Mouse (Mus musculus): ENCODE measurements around the gene Golga3.

Golga3 gene

GRCm38 (mm10) chr5:110230780-110231461, 54.4 kb downstream of the Golga3 start, which contains the start of gene Ankle2:
Gene Ankle2 (plus strand): TSS chr5:110231004.
- DNase-seq (ENCODE audit: low read depth, low spot score): peak; percentile 93

- DNase-seq (ENCODE audit: low read depth, low spot score): peak; percentile 40
Observed at GRCm38 (mm10) chr5:110231638-110232037, 55.1 kb downstream of the Golga3 start.

DNA sequence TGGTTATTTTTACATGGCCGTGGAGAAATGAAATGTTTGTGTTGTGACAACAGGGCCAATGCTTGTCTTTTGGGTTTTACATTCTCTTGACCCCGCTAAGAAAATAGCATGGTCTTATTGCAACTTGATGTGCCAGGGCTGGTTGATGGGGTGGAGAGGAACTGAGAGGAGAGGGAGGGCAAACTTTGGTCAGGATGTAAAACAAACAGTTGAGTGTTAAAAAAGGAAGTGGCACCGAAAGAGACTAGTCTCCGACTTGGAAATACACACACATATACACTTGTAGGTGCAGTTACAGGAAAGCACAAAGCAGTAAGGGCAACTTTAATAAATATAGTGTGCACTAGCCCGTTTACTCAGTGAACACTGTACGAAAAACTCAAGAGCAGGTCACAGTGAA, 55.8 kb downstream of the Golga3 start:
- no peak for DNase-seq (ENCODE audit: low read depth, low spot score)

DNA sequence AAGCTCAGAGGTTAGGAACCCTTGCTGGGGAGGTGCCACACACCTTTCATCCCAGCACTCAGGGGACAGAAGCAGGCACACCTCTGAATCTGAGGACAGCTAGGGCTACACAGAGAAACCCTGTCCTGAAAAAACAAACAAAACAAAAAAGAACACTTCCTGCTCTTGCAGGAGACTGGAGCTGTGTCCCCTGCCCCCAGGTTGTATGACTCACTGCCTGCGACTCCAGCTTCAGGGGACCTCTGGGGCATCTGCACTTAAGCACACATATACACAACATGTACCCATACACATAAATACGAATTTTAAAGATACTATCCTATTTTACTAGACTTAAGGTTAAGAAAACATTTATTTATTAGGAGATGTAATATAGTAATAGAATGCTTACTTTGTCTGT, 67.6 kb downstream of the Golga3 start:
- no peak for DNase-seq (ENCODE audit: low read depth, low spot score)

GRCm38 (mm10) chr5:110266941-110267340, 90.4 kb downstream of the Golga3 start:
- DNase-seq (ENCODE audit: low read depth, low spot score): no peak

DNA sequence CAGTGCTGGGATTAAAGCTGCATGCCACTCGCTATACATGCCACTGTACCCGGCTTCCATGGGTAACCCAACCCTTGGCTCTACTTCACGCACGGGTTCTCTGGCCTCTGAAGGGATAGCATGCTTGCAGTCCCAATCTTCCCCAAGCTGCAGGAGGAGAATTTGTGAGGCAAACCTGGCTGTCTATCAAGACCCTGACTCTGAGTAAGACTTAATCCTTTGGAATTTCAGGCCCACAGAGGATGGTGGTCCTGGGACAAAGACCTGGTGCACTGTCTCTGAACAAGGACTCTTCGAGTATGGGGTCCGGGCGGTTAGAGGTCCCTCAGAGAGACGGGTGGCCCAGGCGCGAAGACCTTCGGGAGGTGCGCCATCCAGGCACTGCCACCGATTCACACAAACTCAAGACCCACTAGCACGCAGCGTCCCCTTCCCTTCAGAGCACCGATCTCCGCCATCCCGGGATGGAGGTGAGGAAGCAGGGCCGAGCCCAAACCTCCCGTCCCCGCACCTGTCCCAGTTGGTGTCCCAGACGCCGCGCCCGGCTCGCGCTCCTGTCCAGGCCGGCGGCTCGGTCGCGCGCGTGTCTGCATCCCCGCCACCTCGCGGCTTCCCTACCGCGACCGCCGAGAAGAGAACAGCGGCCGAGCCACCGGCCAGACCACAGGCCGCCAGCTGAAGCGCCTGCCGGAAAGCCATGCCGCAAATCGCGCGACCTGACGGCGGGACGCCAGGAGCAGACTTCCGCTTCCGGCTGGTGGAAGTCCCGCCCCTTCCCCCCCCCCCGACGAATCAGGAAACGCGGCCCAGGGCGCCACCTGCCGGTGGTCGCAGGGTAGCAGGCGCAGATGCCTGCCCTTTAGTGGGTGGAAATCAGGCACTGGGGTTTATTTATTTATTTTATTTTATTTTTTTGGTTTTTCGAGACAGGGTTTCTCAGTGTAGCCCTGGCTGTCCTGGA, 92.9 kb downstream of the Golga3 start, which contains the start of gene Pgam5:
TSS of gene Pgam5 (minus strand) at position 773 of the 961 bp plus-strand sequence.
- peak; percentile 94 for DNase-seq (ENCODE audit: low read depth, low spot score)

DNA sequence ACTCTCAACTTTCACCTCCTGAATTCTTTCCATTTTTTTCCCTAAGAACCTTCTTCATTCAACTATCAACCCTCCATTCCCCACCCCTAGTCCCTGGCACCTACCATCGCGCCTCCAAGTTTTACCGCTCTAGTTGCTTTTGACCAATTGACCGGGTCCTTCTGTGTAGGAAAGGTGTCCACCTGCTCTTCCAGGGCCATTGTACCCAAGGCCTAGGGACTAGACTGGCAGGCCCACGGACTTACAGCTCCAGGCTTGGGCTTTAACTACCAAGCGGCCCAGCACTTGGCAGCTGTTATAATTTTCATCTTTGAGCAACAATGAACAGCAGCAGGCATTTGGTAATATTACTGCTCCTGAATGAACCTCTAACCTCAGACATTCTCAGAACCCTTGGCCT, 93.7 kb downstream of the Golga3 start:
- no peak for DNase-seq (ENCODE audit: low read depth, low spot score)

GRCm38 (mm10) chr5:110274147-110274546, 97.6 kb downstream of the Golga3 start:
- DNase-seq (ENCODE audit: low read depth, low spot score): peak; percentile 57

DNA sequence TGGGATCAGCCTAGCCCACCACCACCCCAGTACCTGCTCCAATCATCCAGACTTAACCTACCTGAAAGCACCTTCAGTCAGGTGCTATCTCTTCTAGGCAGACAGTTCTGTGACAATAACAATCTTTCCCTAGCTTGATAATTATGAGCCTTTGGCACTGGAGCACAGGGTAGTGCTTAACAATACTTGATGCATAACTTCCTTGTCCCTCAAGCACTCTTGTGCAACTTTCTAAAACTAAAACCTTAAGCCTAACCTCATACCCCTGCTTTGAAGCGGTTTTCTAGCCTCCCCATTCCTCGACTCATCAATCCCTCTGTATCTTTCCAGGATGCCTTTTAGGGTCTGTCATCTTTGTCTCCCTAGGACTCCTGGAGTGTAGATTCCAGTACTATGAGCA, 98.3 kb downstream of the Golga3 start:
- no peak for DNase-seq (ENCODE audit: low read depth, low spot score)

All from CD4-positive helper T cell, adult 2 months (primary cell).